Mouse (Mus musculus) urinary bladder, postnatal 14 days (tissue): Measurements from ENCODE around the gene Sh3pxd2b.

Experiments
- DNase-seq: peaks from one replicate; pipeline ENCODE4 v3.0.0; 2021; ENCODE audit warnings: low spot score

Sh3pxd2b gene

DNA sequence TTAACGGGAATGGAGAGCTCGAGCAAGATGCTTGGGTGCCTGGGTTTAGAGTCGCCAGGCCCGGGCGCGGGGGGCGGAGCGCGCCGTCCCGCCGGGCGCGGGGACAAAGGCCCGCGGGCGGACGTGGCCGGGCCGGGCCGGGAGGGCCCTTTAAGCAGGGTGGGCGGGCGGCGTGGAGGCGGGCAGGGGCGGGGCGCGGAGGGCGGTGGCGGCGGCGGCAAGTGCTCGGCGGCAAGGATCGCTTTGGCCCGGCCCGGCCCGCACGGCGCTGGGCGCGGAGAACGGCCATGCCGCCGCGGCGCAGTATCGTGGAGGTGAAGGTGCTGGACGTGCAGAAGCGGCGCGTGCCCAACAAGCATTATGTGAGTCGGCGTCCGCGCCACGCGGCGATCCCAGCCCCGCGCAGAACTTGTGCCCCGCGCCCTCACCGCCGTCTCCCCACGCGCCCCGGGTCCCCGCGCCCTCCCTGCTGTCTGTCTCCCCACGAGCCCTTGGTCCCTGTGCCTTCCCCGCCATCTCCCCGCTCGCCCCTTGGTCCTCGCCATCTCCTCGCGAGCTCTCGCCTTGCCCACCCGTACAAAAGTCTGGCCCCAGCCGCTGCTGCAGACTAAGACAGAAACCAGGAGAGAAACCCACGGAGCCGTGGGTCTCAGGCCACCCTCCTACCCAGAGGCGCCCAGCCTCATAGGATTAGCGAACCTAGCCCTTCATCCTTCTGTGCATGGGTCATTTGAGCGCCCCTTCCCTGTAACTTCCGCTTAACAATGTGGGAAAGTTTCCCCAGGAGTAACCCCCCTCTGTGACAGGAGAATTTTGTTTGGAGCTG is at the start of gene Sh3pxd2b:
Gene Sh3pxd2b (plus strand): TSS at position 214 of the 826 bp plus-strand sequence.
- peak; percentile 74 for DNase-seq

DNA sequence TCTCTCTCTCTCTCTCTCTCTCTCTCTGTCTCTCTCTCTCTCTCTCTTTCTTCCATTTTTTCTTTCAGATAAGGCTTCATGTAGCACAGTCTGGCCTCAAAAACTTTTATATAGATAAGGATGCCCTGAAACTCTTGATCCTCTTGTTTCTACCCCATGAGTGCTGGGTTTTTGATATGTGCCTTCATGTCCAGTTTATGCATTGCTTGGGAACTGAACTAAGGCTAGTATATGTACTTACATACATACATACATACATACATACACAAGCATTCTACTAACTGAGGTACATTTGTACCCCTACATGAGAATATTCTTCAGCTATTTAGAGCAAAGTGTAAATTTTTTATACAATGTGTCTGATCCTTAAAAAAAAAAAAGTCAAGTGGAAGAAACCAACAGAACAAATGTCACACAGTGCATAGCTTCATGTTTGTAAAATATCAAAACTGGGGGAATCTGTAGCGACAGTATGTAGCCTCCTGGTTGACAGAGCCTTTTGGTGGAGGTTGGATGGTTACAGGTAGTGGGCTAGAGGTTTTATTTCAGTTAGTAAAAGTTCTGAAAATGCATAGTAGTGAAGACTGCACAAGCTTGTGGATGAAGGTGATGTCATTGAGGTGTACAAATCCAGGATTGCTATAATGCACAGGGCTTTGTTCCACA is 49.6 kb upstream of the Sh3pxd2b start:
- DNase-seq = no peak

DNA sequence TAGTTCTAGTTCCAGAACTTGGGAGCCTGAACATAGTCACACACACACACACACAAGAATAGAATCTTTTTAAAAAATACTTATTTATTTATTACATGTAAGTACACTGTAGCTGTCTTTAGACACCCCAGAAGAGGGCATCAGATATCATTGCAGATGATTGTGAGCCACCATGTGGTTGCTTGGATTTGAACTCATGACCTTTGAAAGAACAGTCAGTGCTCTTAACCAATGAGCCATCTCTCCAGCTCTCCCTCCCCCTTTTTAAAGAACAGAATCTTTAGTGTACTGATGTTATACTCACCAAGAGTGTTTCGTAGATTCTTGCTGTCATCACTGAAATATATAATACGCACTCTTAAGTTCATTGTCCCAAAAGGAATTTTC is 49.1 kb upstream of the Sh3pxd2b start:
- no peak for DNase-seq

GRCm38 (mm10) chr11:32299865-32300264 is 47.8 kb upstream of the Sh3pxd2b start, which contains the start of gene Hbq1a:
Gene Hbq1a, plus strand, starts transcription at chr11:32300069.
- peak; percentile 64 for DNase-seq

DNA sequence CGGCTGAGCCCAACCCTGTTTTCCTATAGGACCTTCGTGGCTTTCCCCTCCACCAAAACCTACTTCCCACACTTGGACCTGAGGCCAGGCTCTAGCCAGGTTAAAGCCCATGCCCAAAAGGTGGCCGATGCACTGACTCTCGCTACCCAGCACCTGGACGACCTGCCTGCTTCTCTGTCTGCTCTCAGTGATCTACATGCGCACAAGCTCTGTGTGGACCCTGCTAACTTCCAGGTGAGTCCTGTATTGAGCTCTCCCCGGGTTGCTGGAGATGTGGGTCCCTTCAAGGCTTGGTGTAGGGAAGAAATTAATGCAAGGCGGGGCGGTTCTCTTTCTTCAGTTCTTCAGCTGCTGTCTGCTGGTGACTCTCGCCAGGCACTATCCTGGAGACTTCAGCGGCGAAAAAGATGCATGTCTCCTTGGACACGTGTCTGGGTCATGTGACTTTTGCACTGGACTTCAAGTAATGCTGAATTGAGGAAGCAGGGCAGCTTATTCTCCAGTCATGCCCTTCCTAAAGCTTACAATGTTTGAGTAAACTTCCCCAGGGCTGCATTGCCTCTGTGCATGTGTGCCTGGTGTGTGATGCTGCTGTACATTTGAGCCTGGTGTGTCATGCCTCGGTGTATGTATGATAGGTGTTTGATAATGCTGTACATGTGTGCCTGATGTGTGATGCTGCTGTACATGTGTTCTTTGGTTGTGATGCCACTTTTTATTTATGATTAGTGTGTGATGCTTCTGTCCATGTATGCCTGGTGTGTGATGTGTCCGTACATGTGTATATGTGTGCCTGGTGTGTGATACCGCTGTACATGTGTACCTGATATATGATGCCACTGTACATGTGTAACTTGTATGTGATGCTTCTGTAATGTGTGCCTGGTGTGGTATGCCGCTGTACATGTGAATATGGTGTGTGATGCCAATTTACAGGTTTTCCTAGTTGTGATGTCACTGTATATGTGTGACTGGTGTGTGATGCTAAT is 47.0 kb upstream of the Sh3pxd2b start:
- DNase-seq = no peak

GRCm38 (mm10) chr11:32301506-32301905 is 46.1 kb upstream of the Sh3pxd2b start:
- DNase-seq = no peak

- peak; percentile 17 for DNase-seq
Observed at GRCm38 (mm10) chr11:32302824-32303419, 44.7 kb upstream of the Sh3pxd2b start.

DNA sequence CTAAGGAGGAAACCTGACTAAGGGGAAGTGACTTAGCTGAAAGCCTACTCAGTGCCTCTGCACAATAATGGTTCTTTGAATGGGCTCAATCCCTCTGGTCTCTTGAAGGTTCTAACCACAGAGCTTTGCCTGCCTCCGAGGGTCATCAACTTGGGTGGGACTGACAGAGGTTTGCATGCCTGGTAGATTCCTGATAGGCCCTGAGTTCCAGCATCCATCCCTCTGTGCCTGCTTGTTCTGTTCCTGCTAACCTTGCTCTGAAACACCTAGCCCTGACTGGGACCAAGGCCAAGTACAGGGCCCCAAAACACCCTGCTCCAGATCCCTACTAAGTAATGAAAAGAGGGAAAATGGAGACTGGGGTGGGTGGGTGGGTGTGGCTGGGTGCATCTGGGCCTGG is 44.2 kb upstream of the Sh3pxd2b start:
- DNase-seq = no peak

DNA sequence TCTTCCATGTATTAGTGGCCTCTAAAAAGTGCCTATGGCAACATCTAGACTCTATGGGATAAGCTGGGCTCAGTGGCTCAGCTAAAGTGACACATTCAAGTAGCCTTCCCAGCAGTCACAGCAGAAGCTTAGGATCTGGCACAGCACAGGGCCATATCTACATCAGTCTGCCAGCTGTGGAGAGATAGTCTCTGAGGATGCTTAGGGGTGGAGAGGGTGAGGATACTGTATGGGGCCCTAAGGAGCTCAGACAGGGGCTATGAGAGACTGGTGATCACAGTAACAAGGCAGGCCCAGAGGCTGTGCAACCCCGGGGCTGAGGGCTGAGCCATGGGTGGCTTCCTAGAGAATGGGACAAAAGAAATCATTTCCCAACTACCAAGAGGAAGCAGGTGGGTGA is 40.6 kb upstream of the Sh3pxd2b start:
- DNase-seq = no peak

DNA sequence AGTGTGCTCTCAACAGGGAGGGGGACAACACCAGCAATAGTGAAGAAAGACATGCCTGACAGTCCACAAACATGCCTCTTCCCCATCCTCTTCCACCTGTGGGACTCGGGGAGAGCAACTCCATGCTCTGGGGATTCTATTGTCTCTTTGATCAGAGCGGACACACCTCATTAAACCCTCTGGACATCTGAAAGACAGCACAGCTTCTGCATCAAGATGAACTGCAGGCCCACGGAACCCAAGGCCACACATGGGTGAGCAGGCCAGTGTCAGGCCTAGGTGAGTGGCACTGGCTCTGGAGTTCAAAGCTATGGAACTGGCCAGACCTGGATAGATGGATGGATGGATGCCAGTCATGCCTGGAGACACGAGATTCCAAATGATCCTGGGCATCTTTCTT is 38.2 kb upstream of the Sh3pxd2b start:
- no peak for DNase-seq

- no peak for DNase-seq
Observed at GRCm38 (mm10) chr11:32309928-32310327, 37.7 kb upstream of the Sh3pxd2b start.

GRCm38 (mm10) chr11:32316009-32316408 is 31.6 kb upstream of the Sh3pxd2b start:
- DNase-seq = no peak

DNA sequence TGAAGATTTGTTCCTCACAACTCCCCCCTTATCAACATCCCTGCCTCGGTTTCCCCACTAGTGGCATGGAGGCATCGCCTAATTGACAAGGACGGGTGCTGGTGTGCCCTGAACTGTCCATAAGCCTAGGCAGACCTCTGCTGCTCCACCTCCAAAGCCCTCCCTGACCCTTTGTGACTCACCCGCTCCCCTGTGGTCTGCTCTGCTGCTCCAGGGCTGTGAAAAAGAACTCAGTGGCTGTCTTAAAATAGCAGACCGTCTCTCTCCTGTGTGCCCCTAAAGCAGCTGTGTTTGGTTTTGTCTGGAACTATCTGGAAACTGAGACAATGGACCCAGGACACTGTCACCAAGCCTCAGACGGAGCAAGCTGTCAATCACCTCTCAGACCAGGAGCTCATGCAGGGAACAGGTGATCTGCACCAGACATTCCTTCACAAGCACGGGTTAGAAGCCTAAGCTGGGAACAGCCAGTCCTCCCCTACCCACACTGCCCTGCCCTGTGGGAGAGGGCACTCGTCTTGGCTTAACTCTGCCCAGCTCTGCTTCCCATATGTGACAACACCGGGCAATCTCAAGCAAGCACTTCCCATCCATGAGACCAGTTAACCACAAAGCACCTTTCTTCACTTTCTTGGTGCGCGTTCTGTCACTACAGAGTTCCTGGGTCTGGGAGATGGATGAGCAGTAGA is 27.0 kb upstream of the Sh3pxd2b start:
- no peak for DNase-seq

DNA sequence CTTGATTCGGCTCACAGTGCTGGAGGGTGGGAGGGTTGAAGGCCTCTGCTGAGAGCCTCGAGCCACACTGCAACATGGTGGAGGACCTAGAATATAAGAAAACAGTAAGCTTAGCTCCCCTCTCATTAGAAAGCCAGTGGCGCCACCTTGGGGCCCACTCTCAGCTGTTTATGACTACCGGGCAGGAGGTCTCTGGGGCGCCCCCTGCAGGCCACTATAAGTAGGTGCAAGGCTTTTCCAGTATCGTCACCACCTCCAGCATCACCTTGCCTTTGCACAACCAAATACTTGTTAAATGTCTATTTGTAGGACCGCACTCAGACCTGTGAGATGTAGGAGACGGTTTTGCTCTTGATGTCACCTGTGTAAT is 26.4 kb upstream of the Sh3pxd2b start:
- DNase-seq = peak; percentile 66

DNA sequence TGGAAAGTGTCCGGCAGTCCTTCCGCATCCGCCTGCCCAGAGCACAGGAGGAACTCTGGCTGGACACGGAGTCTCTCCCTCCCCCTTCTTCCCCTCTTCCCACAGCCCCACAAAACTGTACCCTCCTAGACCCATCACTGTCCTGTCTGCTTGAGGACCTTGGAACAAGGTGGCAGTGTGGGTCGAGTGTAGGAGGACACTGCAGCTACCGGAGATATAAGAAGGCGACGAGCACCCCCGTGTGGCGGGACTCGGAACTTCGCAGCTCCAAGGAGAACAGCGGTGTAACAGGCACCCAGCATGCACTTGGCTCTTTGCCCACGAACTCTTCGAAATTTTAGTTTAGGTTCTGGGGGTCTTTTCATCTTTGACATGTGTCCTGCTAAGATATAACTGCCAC is 23.0 kb upstream of the Sh3pxd2b start:
- DNase-seq = peak; percentile 88

GRCm38 (mm10) chr11:32331075-32331474 is 16.5 kb upstream of the Sh3pxd2b start:
- DNase-seq = no peak

DNA sequence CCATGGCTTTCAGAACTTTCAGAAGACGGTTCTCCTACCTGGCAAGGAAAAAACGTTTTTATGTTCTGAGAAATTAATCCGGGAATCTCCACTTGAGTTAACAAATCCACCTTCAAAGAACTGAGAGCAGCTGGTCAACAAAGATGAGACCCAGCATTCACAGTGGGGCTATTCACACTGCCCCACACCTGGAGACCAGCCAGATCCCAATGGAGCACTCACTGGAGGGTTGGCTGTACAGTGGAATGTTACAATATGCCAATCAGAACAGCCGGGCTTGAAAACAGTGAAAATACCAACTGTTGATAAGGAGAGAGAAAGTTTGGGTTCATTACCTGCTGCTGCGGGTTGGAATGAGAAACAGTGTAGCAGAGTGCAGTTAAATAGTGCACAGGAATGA is 15.8 kb upstream of the Sh3pxd2b start:
- no peak for DNase-seq

DNA sequence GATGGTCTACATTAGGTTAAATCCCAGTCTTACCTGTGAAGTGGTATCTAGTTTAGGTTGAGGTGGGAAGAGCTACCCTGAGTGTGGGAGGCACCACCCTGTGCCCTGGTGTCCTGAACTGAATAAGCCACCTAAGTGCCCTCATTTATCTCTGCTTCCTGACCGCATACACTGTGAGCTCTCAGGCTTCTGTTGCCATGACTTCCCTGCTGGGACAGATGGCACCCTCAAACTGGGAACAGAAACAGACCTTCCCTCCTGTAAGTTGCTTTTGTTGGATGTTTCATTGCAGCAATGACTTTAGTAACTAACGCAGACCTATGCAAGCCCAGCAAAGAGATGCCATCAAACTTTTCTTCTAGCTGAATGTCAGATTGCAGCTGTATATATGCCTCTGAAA is 14.4 kb upstream of the Sh3pxd2b start:
- no peak for DNase-seq

- peak; percentile 64 for DNase-seq
Observed at GRCm38 (mm10) chr11:32336435-32336907, 11.1 kb upstream of the Sh3pxd2b start.

GRCm38 (mm10) chr11:32339131-32339531 is 8.5 kb upstream of the Sh3pxd2b start:
- no peak for DNase-seq
